Mouse (Mus musculus): ENCODE results near the gene Cotl1.

Gene Cotl1

GRCm38 (mm10) chr8:119838100-119838982 is 2.0 kb downstream of the Cotl1 start:
- DNase-seq, result no peak

DNA sequence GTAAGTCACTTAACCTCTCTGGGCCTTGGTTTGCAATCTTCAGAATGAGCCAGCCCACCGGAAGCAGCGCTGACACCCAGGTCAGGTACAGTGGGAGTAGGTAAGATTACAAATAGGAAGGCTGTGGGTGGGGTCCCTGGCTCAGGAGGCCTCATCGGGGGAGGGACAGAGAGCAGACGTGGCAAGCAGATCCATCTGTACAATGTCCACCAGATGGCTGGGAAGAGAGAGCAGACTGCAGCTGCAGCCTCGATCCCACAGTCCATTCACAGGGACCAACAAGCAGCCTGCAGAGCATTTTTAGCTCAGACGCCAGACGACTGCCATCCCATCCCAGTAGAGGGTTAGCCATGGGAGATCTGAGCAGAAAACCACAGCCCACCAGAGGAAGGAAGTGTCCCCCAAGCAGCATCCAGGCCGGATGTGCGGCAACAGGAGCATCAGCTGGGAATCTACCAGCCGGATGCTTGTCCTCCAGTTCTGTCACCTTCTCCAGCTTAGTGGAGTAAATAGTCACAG is 2.7 kb downstream of the Cotl1 start:
- DNase-seq, result no peak

DNA sequence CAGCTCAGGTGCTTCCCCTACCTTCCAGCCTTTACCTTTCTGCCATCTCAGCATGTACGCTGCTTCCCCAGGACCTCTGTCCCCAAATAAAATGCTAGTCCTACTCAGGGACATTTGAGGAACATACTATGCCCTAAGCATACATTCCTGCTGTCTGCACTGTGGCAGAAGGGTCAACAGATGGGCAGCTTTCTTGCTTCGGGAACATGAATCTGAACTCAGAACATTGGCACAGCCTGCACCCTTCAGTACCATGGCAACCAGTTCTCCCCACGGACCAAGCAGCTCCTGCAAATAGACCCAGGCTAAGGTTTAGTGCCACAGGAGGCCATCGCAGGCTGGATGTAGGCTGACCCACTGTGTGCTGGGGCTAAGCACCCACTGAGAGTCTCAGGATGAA is 3.5 kb downstream of the Cotl1 start:
- no peak for DNase-seq

GRCm38 (mm10) chr8:119835270-119835669 is 5.1 kb downstream of the Cotl1 start:
- no peak for DNase-seq

GRCm38 (mm10) chr8:119834676-119835075 is 5.7 kb downstream of the Cotl1 start:
- DNase-seq, result no peak

DNA sequence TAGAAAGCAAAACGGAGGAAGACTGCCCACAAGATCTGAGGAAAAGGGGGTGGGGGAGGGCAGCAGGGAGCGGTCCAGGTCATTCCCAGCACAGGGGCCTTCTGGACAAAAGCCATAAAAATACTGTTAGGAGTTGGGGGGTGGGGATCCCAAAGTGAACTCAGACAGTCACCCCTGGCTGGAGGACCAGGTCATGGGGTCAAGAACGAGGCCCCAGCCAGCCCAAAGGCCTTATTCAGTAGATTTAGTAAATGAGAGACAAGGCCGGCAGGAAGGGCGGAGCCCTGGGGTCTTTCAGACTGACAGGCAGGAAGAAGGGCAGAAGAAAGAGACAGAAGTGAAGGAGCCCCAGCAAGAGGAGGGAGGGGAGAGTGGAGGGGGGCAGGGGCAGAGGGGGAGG is 7.4 kb downstream of the Cotl1 start:
- DNase-seq, result no peak

DNA sequence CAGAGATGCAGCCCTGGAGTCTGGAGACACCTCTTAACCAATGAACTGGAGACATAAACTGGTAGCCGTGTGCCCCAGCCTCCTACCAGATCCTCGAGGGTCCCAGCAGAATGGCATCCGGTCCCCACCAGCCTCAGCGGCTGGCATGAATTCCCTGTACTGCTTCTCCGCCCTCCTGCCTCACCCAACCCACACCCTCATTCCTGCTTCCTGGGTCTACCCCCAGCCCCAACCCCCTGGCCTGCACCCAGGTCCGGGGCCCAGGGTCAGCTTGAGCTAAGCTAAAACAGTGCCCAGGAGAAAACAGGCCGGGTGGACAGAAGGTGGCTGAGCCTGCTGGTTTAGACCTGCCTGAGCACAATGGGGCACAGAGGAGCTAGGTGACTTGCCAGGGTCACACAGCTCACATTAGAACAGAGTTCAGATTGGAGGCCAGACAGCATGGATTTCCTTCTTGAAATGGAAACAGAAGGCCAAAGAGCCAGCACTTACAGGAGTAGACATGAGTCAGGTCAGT is 8.2 kb downstream of the Cotl1 start:
- DNase-seq, result no peak

GRCm38 (mm10) chr8:119831336-119831995 is 8.9 kb downstream of the Cotl1 start:
- peak; percentile 76 for DNase-seq

- no peak for DNase-seq
Measured at GRCm38 (mm10) chr8:119830589-119830988, 9.8 kb downstream of the Cotl1 start.

DNA sequence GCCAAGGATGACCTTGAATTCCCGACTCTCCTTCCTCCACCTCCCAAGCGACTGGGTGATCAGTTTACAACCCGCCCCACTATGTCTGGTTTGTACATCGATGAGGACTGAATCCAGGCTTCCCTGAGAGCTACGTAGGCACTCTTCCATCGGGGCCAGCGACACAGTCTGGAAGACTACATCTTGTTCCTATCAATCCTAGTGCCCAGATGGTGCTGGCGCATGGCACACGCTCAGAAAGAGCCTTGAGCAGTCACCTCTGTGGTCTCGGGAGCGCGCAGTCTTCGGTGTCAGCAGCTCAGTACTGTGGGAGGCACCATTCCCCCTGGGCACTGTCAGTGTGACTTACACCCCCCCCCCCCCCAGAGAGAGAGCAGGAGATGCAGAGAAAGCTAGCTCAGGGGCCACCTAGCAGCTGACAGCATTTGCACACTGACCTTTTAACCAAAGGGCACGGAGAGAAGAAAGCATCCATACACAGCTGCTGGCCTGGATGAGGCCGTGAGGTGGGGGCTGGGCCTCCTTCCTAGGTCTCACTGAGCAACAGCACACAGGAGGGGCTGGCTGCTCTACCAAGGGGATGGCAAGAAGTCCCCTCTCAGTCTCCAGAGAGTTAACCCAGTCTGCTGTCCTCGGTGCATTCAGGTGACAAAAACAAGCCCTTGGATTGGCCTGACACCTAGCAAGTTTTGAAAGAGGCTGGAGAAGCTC is 10.3 kb downstream of the Cotl1 start:
- no peak for DNase-seq

DNA sequence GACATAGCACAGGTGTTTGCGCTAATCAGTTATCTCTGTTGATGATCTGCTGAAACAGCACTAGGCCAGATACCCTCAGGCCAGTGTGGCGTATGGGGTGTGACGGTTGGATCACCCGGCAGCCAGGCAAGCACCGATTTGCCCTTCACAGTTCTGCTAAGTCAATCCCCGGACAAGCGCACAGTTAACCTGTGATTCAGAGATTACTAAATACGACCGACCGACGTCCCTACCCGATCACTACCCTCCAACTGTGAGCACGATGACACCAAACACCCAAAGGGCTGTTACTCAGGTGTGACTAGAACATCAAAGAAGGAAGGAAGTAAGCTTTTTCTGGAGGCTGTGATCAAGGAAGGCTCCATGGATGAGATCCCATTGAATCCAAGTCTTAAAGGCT is 10.9 kb downstream of the Cotl1 start:
- DNase-seq, result no peak

- peak; percentile 44 for DNase-seq
Measured at GRCm38 (mm10) chr8:119829015-119829414, 11.3 kb downstream of the Cotl1 start.

GRCm38 (mm10) chr8:119827721-119828153 is 12.6 kb downstream of the Cotl1 start:
- DNase-seq, result no peak

- no peak for DNase-seq
Measured at GRCm38 (mm10) chr8:119826982-119827381, 13.4 kb downstream of the Cotl1 start.

DNA sequence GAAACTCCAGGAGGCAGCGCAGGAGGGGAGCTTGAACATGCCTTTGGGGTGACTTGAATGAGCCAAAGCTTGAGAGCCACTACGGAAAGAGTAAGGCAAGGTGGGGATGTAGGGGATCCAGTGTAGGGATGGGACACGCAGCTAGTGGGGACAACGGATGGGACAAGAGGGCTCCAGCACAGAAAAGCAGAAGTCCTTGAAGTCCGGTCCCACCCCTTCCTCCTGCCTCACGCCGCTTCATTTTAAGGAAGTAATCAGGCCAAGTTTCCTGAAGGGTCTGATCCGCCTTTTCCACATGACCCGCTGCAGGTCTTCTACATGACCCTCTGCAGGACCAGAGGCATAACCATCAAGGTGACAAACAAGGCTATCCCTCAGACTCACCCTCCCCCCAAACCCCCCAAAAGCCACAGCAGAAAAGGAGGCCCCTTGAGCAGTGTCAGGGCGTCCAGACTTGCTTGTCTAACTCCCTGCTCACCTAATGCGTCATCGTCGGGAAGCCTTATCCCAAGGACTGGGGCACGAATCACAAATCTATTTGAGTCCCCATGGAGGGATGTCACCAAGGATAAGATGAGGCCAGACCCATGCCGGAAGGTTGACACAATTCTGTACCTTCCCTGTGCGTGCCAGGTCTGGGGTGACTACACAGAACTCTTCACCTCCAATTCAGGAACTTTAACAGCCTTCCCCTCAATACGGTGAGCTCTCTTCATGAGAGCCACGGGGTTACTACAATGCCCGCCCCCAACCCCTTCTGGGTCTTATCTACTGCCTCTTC is 14.2 kb downstream of the Cotl1 start:
- no peak for DNase-seq

GRCm38 (mm10) chr8:119824809-119825273 is 15.5 kb downstream of the Cotl1 start:
- DNase-seq, result peak; percentile 35

GRCm38 (mm10) chr8:119824100-119824499 is 16.2 kb downstream of the Cotl1 start:
- no peak for DNase-seq

DNA sequence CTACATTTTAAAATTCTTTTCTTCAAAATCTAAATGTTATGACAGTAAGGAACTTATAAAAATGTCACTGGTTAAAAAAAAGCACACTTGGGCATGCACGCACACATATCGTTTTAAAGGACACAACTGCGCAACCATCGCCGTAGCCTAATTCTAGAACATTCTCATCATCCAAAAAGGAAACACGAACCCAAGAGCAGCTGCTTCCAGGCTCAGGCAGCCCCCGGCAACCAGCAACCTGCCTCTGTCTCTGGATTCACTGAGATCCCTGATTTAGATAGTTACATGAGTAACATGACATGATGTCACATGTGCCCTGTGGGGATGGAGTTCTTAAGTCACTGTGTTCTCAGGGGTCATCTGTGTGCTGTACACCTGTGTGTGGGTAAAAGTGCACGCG is 17.1 kb downstream of the Cotl1 start:
- DNase-seq, result no peak

- no peak for DNase-seq
Measured at GRCm38 (mm10) chr8:119821691-119822090, 18.7 kb downstream of the Cotl1 start.

DNA sequence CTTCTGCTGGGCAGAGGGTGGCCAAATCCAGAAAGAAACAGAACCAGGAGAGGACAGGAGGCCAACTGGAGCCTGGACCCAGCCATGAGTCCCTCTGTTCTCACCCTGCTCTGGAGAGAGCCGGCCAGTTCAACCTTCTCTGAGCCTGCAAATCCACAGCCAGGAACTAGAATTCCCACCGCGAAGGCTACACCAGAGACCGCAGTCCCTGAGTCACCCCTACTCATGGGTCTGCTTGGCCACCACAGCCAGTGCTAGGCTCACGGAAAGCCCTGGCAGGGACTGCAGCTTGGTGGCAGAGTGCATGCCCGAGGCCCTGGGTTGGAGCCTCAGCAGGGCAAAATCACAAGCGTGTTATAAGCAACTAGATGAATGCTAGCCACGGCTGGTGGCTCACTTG is 20.4 kb downstream of the Cotl1 start:
- no peak for DNase-seq

DNA sequence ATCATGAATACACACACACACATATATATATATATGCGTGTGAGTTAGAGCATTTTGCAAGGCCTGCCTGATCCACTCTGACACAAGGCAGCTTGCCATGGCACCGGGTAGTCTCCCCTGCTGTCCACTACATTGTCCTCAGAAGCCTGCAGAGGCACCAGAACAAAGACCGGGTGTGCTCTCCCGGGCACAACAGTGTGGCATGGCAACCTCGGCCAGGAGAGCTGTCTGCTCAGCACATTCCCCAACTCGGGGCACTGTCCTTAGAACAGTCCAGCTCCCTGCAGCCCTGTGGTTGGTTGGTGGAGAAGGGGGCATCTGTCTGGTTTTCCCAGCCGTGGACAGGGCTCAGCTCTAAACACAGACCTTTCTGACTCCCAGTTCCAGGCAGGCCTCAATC is 21.0 kb downstream of the Cotl1 start:
- DNase-seq, result no peak

- DNase-seq, result no peak
Measured at GRCm38 (mm10) chr8:119817446-119817845, 22.9 kb downstream of the Cotl1 start.

Data from liver (tissue).